Comparison of ENCODE assay signal across 17 mouse cellular contexts in genomic region chr5:97432512-97432911, GRCm38 (mm10). TPM values are rescaled to one million over a fixed set of nuclear protein-coding genes. Genes with fewer than 3 reads are reported as not detected.
DNase-seq lines count a peak whose midpoint lies in the region.
"Had no signal": no experiment of that assay in that cellular context is flagged by ENCODE, and none has a peak within 500 bp of the region (broad histone marks: within the 10 kb centered on the region; RNA-seq: fewer than 3 reads in every experiment).

No protein-coding gene starts in this region.

- DNase-seq in layer of hippocampus, adult 8-10 months (ENCODE audit: low spot score in 2 of 2) = peak; percentile 17 to 18
- no peak for DNase-seq in layer of hippocampus, postnatal 10 days (ENCODE audit: low spot score in 2 of 2)
- DNase-seq in layer of hippocampus, postnatal 36 days = peak; percentile 20 to 25
- no peak for DNase-seq in layer of hippocampus, adult 9-10 months (ENCODE audit: low spot score)
- no peak for DNase-seq in frontal cortex, postnatal 14 days (ENCODE audit: low spot score in 2 of 2)
- DNase-seq: adrenal gland, adult 2 months; adrenal gland, postnatal 10 days; adrenal gland, postnatal 25 days; cerebellum, adult 11-12 months; cerebellum, adult 2 months; cerebellum, adult 9-10 months; cerebellum, postnatal 10 days; cerebellum, postnatal 25 days; forebrain, postnatal 0 days had no signal

RNA-seq across cellular contexts. Expression of gene Gk2, which starts 24.3 kb away (rescaled TPM):
- not detected for total RNA-seq in layer of hippocampus, adult 8-10 months (2022)
- not detected for total RNA-seq in layer of hippocampus, postnatal 10 days (2021)
- not detected for total RNA-seq in layer of hippocampus, postnatal 36 days (2021)
- total RNA-seq: adrenal gland, adult 2 months; adrenal gland, postnatal 10 days; adrenal gland, postnatal 25 days; adrenal gland, postnatal 4 days; ES-E14; forebrain, postnatal 0 days; MEL had no signal

RNA-seq across cellular contexts. Expression of gene Naa11, which starts 40.3 kb away (rescaled TPM):
- not detected for total RNA-seq in layer of hippocampus, adult 8-10 months (2022)
- total RNA-seq in layer of hippocampus, postnatal 10 days (2021) = not detected
- total RNA-seq in layer of hippocampus, postnatal 36 days (2021) = not detected
- total RNA-seq: adrenal gland, adult 2 months; adrenal gland, postnatal 10 days; adrenal gland, postnatal 25 days; adrenal gland, postnatal 4 days; forebrain, postnatal 0 days; MEL had no signal

Comparison
In these comparisons a context has a peak if more than half of its experiments do, and no peak if none do; other contexts are left out.
1. DNase-seq: peak in layer of hippocampus, adult 8-10 months (2 of 2) and layer of hippocampus, postnatal 36 days (2 of 2); none in layer of hippocampus, postnatal 10 days (0 of 2), layer of hippocampus, adult 9-10 months (single experiment) and frontal cortex, postnatal 14 days (0 of 2).